Mouse (Mus musculus) spleen, postnatal 36 days (tissue): ENCODE results near the gene Col4a3bp.
A peak's percentile ranks its signal among the peaks of the same experiment; 100 is the strongest.

ENCODE experiments used
- DNase-seq, 2 experiments: peaks; one replicate each; pipeline ENCODE4 v3.0.0; 2022; ENCODE audit warnings: low spot score in 2 of 2, mixed read lengths in 1 of 2

Gene Col4a3bp

DNA sequence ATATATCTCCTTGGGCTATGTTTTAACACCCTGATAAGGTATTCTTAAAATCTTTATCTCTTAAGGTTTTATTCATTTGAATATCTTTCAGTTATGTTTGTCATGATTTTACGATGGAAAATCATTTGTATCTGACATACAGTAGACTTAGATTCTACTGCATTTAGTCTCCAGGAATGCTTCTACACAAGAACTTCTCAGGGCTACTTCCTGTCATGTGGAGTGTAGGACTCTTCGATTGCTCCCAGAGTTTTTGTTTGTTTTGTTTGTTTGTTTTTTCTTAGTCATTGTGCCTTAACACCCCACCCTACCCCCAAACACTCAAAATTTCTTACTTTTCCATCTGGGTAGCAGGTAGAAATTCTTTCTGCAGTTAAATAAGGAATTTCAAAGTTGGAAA lies 1.0 kb upstream of the Col4a3bp start:
- DNase-seq: no peak

DNA sequence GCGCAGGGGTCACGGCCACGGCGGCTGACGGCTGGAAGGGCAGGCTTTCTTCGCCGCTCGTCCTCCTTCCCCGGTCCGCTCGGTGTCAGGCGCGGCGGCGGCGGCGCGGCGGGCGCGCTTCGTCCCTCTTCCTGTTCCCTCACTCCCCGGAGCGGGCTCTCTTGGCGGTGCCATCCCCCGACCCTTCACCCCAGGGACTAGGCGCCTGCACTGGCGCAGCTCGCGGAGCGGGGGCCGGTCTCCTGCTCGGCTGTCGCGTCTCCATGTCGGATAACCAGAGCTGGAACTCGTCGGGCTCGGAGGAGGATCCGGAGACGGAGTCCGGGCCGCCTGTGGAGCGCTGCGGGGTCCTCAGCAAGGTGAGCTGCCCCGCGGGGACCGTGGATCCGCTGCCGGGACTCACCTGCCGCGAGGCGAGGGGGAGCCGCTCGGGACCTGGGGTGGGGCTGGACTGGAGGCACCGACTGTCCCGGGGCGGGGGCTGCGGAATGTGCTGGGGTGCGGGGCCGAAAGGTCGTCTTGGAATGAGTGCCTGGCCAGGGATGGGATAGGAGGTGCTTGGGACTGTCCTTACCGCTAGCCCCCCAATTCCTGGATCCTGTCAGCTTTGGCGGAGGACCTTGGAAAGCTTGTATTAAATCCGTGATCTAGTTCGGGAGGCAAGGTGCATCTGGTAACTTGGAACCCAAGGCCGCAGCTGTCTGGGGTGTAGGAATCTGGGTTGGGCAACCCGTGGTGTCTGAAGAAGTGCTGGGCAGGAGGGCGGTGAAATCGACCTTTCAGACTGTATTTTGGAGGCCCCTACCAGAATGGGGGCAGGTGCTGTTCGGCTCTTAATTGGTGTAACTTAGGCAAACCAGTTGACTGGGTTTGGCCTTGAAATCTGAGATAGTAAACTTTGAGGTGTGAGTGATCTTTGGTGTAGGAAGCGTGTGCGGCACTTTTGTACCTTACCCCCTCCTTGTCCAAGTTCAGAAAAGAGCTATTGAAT lies 778 bp downstream of the Col4a3bp start:
- peak; percentile 11 to 40 for DNase-seq

DNA sequence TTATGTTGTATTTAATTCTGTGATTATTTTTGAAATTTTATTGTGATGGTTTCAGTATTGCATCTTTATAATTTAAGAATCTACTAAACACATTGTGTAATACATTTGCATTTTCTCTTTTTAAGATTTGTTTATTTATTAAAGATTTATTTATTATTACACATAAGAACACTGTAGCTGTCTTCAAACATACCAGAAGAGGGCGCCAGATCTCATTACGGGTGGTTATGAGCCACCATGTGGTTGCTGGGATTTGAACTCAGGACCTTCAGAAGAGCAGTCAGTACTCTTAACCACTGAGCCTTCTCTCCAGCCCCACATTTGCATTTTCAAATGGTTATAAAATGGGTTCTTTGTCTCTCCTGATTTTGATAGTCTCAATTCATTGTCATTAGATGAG lies 2.1 kb downstream of the Col4a3bp start:
- DNase-seq: no peak

DNA sequence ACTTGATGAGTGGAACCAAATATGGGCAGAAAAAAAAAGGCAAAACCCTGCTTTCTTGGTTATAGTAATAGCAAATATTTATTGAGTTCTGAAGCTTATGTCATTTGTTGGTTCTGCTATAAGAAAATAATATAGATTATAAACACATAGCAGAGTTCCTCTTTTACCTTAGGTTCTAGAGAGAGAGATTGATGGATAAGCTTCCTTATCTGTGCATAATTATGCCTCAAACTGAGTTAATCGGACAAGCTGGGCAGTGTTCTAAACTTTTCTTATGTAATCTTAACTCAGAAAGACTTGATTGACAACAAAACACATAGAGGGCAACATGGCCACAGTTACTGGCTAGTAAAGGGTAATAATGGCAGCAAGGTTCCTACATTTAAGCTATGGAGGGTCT lies 4.8 kb downstream of the Col4a3bp start:
- no peak for DNase-seq

DNA sequence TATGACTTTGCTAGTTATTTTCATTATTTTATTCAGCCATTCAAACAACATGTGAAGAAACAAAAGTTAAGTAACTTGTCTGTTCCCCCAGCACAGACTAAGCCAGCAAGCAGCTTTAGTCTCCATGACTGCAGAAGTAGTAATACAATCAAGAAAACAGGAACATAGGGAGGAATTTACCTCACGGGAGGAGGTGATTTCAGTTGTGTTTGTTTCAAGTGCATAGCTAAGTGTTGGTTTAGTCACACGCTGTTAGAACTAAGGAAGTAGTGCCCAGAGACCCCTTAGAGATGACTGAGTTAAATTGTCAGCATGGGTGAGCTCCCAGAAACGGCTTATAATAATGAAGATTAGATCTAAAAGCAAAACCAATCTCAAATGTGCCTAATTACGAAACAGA lies 5.5 kb downstream of the Col4a3bp start:
- DNase-seq: no peak

DNA sequence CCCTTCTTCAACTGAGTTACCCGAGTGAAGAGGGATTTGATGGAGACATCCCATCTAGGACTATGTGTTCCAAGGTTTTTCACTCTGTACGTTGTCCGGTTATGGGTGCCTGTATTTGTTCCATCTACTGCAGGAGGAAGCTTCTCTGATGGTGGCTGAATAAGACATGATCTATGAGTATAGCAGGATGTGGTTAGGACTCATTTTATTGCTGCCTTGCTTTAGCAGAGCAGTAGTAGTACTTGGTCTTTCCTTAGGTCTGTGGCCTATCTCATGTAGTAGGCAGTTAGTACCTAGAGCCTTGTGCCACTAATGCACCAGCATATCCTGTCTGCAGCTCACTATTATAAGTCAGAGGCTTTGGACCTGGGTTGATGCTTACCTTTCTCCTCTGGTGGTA lies 12.7 kb downstream of the Col4a3bp start:
- no peak for DNase-seq

DNA sequence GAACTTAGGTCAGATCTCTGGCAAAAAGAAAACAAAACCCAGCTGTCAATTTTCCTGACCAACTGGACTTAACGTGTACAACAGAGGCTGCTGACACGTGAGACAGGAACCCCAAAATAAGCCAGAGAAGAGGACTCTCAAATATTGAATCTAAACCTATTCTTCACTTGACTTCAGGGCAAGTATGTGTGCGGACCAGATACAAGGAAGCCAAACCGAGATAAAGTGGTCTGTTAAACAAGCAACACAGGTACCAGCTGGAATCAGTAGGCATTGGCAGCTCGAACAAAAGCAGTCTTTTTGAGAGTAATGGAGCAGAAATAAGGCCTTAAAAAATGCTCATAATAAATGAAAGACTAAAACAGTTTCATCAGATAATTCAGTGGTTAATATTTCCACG lies 25.6 kb downstream of the Col4a3bp start:
- no peak for DNase-seq

DNA sequence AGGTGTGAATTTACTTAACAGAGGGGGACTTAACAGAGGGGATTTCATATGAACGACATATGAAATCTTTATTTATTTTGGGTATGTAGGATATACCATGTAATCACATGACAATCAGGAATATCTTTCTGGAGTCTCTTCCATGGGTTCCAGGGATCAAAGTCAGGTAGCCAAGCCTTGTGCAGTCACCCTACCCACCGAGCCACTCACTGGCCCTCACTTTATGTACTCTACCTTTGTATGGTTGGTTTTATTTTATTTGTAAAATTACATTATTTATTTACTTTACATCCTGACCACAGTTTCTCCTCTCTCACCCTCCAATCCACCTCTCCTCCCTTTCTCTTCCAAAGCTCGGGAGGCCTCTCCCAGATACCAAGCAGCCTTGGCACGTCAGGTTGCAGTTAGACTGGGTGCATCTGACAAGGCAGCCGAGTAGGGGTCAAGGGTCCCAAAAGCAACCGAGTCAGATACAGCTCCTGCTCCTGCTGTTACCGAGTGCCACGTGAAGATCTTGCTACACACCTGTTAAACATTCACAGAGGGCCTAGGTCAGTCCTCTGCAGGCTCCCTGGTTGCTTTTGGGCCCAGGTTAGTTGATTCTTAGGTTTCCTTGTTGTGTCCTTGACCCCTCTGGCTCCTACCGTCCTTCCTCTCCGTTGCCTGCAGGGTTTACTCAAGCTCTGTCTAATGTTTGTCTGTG lies 28.0 kb downstream of the Col4a3bp start:
- no peak for DNase-seq

DNA sequence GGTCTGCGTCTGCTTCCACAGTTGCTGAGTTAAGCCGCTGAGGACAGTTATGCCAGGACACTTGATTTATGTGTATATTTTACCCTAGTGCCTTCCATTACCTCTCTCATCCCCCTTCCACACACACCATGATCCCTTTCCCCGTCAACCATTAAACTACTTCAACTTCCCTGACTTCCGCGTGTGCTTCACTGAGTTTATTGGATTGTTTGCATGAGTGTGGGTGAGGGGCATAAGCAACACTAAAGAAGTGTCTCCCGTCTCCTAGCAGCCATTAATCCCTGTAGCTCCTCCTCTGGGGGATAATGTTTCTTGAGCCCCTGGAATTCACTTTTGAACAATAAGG lies 28.6 kb downstream of the Col4a3bp start:
- no peak for DNase-seq

DNA sequence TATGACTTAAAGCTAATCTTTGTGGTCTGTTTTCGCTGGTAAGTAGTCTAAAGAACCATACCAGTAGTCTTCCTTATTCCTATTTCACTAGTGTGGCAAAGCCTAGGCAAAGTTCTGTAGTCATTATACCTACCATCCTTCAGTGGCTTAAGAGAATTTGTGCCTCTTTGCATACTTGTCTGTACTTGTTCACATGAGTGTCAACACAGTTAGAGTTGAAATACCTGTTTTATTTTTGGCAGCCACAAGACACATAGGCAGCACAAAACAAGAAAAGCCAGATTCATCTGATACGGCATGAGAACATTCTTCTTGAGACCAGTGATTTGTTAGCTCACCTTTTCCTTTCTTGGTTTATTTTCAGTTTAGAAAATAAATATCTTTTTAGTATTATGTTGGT lies 31.8 kb downstream of the Col4a3bp start:
- DNase-seq: no peak

DNA sequence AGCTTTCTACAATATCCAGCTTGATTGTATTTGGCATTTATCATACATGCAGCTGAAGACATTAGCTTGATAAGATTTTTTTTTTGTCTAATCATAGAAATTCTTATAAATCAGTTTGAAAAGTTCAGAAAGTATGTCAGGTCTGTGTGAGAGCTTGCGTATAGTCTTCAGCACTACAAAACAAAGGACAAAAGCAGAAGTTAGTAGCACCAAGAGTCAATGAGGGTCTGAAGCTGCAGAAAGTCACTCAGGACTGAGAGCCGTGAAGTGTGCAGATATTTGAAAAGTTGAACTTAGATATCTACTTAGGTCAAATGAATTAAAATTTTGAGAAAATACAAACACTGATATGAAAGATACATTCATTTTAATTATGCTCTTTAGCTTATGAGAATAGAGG lies 36.7 kb downstream of the Col4a3bp start:
- no peak for DNase-seq

DNA sequence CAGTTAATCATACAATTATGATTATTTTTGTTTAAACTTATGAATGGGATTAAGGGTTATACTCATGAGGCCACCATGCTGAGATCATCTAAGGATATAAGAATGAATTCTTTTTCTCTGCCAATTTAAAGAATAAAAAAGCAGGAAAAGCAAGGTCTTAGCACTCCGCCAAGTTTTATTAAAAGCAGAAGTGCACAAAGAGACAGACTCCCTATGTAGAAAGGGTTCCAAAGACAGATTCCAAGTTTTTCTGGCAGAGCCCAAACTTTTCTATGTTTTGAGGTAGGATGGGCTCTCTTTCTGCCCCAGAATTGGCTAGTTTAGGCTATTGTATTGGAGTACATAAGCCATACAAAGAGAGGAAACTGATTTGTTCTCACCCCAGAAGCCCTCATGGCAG lies 37.6 kb downstream of the Col4a3bp start:
- DNase-seq: no peak

DNA sequence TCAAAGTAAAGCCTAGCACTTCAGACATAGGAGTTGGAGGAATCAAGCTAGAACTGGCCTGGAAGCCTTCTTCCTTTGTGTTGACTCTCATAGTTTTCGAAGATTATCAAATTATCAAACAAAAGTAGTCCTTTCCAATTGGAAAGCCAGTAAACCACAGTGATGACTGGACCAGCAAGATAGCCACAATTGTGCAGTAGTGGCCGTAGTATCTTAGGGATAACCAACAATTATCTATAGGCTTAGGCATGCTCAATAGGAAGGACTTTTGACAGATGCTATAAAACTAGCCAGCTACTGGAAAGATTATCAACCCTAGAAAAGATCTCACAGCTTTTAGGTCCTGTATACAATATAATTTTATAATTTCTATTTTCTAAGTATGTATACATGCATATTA lies 41.8 kb downstream of the Col4a3bp start:
- no peak for DNase-seq

DNA sequence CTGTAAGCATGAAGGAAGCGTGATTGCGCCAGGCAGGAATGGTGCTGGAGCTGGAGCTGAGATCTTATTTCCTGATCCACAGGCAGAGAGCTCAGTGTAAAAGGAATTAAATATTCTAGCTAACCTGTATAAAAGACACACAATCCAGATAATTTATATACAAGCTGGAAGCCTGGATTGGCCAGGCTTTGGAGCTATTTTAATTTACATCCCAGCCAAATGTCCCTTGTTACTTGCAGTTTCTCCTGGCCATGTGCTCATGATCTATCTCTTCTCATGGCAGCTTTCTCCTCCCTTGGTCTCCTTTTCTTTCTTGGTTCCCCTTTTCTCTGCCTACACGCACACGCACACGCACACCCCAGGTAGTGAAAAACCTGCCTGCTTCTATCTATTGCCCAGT lies 44.1 kb downstream of the Col4a3bp start:
- DNase-seq: no peak

DNA sequence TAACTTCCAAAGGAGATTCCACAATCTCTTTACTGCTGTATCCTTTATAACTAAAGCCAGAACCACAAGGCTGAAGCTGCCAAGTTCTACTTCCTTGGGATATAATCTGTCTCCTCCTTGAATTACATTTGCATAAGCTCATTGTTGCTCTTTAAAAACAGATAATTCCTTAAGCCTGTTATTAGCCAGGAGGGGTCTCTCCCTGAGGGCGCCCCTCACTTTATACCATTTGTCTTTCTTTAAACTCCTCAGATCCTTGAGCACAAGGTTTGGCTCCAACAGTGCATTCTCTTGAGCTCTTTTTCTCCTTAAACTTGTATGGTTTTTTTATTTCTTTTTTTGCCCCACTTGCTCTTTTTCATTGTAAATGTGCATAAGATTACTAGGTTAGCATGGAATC lies 46.2 kb downstream of the Col4a3bp start:
- no peak for DNase-seq

DNA sequence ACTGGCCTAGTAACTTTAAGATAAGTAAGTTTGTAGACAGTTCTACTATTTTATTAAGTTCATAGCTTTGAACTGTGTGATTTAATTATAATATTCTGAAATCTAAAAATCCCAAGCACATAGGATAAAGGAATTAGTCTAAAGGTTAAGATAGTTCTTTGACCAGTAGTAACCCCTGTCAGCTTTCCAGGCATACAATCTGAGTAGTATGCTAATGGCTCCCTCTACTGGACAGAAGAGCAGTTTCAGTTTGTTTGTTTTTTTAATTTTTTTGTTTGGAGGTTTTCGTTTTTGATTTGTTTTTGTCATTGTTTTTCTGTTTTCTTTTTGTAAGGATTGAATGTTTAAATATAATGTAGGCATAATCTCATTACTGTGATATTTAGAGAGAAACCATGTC lies 51.2 kb downstream of the Col4a3bp start:
- DNase-seq: no peak

DNA sequence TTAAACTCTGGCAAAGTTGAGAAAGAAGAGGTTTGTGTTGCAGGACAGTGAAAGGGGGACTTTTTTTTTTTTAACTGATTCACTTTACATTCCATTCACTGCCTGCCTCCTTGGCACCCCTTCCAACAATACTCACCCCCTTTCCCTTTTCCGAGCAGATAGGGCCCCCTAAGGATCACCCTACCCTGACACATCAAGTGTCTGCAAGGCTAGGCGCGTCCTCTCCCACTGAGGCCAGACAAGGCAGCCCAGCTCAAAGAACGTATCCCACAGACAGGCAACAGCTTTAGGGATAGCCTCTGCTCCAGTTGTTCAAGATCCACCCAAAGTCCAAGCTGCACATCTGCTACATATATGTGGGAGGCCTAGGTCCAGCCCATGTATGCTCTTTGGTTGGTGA lies 51.7 kb downstream of the Col4a3bp start:
- no peak for DNase-seq

DNA sequence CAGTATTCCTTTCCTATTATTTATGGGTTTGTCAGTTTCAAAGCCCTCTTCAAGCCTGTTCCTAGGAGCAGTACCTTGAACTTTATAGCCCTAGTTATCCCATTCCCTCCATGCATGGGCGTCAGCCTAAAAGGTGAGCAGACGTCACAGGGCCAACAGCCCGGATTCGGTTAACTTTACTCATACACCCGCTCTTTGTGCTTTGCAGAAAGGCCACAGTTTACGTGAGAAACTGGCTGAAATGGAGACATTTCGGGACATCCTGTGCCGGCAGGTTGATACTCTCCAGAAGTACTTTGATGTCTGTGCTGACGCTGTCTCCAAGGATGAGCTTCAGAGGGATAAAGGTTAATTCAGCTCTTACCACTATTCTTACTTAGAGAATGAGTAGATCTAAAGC lies 56.8 kb downstream of the Col4a3bp start:
- DNase-seq: no peak

DNA sequence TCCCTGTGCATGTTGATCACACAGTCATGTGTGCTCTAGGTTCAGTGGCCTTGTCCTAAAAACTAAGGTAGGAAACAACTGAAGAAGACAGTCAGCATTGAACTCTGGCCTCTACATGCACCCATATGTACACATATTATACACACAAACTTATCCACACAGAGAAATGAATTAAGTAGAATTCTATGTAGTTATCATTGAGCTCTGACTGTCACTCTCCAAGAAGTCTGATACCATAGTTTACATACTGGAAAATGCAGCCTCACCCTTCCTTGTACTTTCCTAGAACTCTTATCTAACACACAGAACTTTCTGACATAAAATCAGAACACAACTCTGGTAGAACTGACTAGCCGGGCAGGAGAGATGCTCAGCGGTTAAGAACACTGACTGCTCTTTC lies 61.8 kb downstream of the Col4a3bp start:
- DNase-seq: no peak

DNA sequence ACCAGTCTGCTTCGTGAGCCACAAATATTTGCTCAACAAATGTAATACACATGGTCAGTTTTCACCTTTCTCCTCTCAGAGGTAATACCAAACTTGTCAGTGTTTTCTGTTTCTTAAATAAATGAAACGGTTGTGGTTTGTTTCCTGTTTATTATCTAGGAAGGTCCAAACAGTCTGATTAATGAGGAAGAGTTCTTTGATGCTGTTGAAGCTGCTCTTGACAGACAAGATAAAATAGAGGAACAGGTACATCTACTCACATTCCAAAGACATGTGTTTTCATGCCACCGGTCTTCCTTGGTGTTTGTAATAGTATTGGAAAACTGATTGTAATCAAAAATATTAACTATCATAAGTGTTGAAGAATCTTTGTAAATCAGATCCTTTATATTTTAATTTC lies 72.2 kb downstream of the Col4a3bp start:
- DNase-seq: no peak

DNA sequence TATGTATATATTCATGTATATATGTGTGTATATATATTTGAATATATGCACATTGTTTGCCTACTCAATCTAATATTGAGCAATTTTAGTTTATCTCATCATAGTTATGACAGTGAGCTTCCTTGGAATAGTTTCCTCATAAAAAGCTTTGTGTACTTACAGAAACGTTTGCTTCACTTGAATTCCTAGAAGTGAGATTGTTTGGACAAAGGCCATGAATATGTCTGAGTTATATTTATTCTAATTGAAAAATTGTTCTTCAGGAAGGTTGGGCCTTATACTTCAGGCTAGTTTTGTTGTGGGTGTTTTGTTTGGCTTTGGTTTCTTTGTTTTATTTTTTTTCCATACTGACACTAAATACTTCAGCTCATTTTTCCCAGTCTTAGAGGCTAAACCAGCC lies 78.5 kb downstream of the Col4a3bp start:
- no peak for DNase-seq

DNA sequence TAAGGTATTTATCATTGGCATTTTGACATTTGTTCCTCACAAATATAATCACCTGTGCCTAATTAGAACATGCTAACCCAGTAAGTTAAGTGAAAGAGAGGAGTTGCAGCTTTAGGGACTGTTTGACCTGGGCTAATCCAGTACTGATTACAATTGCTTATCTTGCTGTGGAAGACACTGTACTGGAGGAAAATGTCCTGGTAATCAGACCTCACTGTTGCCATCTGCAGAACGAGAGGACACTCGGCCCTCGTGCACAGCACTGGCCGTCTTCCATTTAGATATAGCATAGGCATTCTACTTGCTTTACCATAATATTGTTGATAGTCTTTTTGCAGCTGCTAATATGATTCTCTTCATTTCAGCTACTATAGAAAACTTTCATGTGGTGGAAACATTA lies 88.0 kb downstream of the Col4a3bp start:
- no peak for DNase-seq

DNA sequence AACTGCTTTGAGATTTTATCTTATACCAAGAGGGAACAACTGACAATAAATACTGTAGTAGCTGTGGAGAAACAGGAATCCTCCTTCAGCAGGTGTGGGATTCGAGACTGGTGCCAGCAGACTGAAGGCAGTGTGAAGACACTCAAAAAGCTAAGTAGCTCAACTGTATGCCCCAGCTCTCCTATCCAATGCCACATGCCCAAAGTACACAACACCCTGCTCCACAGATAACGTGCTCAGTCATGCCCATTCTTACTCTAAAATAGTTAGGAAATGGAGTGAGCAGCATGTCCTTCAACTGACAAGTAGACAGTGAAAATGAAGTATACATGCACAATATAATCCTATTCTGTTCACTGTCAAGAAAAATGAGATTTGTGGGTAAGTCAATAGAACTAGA lies 101.8 kb downstream of the Col4a3bp start:
- DNase-seq: no peak
